Mouse (Mus musculus): Measurements from ENCODE around the gene Ccdc148. TPM values are rescaled to one million over a fixed set of nuclear protein-coding genes. Genes with fewer than 3 reads are reported as not detected.

Ccdc148 gene
- polyA plus RNA-seq (2012; ENCODE audit: insufficient read depth, insufficient read length, missing spikeins): 0.27 TPM in 1 of 2 replicates, not detected in the other

- peaks cover 14% of the 10 kb centered on the region for H3K4me1 ChIP-seq (ENCODE audit: control insufficient read depth, insufficient read depth, low read length)
- H3K27ac ChIP-seq (ENCODE audit: insufficient read depth, low read depth, low read length): peak within 1 kb of the TSS; percentile 58
- TF ChIP-seq CTCF (IDR thresholded peaks at IDR 0.05; ENCODE audit: low read depth, low read length): no peak
- H3K4me3 ChIP-seq (ENCODE audit: insufficient read depth, low read length): peak within 1 kb of the TSS; percentile 99
Observed at GRCm38 (mm10) chr2:59160605-59160963, at the start of gene Ccdc148, which contains the start of gene Pkp4. Gene Ccdc148, minus strand, starts transcription at chr2:59160683. Gene Pkp4, plus strand, starts transcription at chr2:59160850.

GRCm38 (mm10) chr2:59208276-59208675, 47.8 kb upstream of the Ccdc148 start:
- no peak overlapping the region for H3K27ac ChIP-seq (ENCODE audit: insufficient read depth, low read depth, low read length)
- H3K4me1 ChIP-seq (ENCODE audit: control insufficient read depth, insufficient read depth, low read length): peaks cover 39% of the 10 kb centered on the region
- H3K4me3 ChIP-seq (ENCODE audit: insufficient read depth, low read length): no peak overlapping the region
- TF ChIP-seq CTCF (IDR thresholded peaks at IDR 0.05; ENCODE audit: low read depth, low read length) (no peak), POLR2A (IDR thresholded peaks at IDR 0.05; ENCODE audit: borderline replicate concordance, low read depth, low read length) (no peak)

GRCm38 (mm10) chr2:59207725-59208124, 47.2 kb upstream of the Ccdc148 start:
- Histone ChIP-seq H3K4me3 (ENCODE audit: insufficient read depth, low read length) (no peak overlapping the region), H3K4me1 (ENCODE audit: control insufficient read depth, insufficient read depth, low read length) (peaks cover 44% of the 10 kb centered on the region), H3K27ac (ENCODE audit: insufficient read depth, low read depth, low read length) (no peak overlapping the region)
- no peak for TF ChIP-seq CTCF (IDR thresholded peaks at IDR 0.05; ENCODE audit: low read depth, low read length)
- no peak for TF ChIP-seq POLR2A (IDR thresholded peaks at IDR 0.05; ENCODE audit: borderline replicate concordance, low read depth, low read length)

GRCm38 (mm10) chr2:59207240-59207639, 46.8 kb upstream of the Ccdc148 start:
- Histone ChIP-seq H3K4me1 (ENCODE audit: control insufficient read depth, insufficient read depth, low read length) (peaks cover 48% of the 10 kb centered on the region), H3K27ac (ENCODE audit: insufficient read depth, low read depth, low read length) (peak overlapping the region; percentile 19; the same call in 1 of the 2 replicates), H3K4me3 (ENCODE audit: insufficient read depth, low read length) (0 out of 2 replicates have a peak overlapping the region, but pooled peaks have one; percentile 3)
- no peak for TF ChIP-seq CTCF (IDR thresholded peaks at IDR 0.05; ENCODE audit: low read depth, low read length)
- TF ChIP-seq POLR2A (IDR thresholded peaks at IDR 0.05; ENCODE audit: borderline replicate concordance, low read depth, low read length): no peak

GRCm38 (mm10) chr2:59206190-59206589, 45.7 kb upstream of the Ccdc148 start:
- TF ChIP-seq CTCF (IDR thresholded peaks at IDR 0.05; ENCODE audit: low read depth, low read length): no peak
- TF ChIP-seq POLR2A (IDR thresholded peaks at IDR 0.05; ENCODE audit: borderline replicate concordance, low read depth, low read length): no peak
- Histone ChIP-seq H3K4me3 (ENCODE audit: insufficient read depth, low read length) (no peak overlapping the region), H3K27ac (ENCODE audit: insufficient read depth, low read depth, low read length) (no peak overlapping the region), H3K4me1 (ENCODE audit: control insufficient read depth, insufficient read depth, low read length) (peaks cover 53% of the 10 kb centered on the region)

- TF ChIP-seq CTCF (IDR thresholded peaks at IDR 0.05; ENCODE audit: low read depth, low read length): no peak
- TF ChIP-seq POLR2A (IDR thresholded peaks at IDR 0.05; ENCODE audit: borderline replicate concordance, low read depth, low read length): no peak
- H3K4me1 ChIP-seq (ENCODE audit: control insufficient read depth, insufficient read depth, low read length): peaks cover 58% of the 10 kb centered on the region
- no peak overlapping the region for H3K4me3 ChIP-seq (ENCODE audit: insufficient read depth, low read length)
- no peak overlapping the region for H3K27ac ChIP-seq (ENCODE audit: insufficient read depth, low read depth, low read length)
Observed at GRCm38 (mm10) chr2:59205092-59205491, 44.6 kb upstream of the Ccdc148 start.

GRCm38 (mm10) chr2:59203627-59204425, 43.3 kb upstream of the Ccdc148 start:
- no peak overlapping the region for H3K27ac ChIP-seq (ENCODE audit: insufficient read depth, low read depth, low read length)
- TF ChIP-seq POLR2A (IDR thresholded peaks at IDR 0.05; ENCODE audit: borderline replicate concordance, low read depth, low read length): no peak
- no peak for TF ChIP-seq CTCF (IDR thresholded peaks at IDR 0.05; ENCODE audit: low read depth, low read length)
- no peak overlapping the region for H3K4me3 ChIP-seq (ENCODE audit: insufficient read depth, low read length)
- H3K4me1 ChIP-seq (ENCODE audit: control insufficient read depth, insufficient read depth, low read length): peaks cover 58% of the 10 kb centered on the region

GRCm38 (mm10) chr2:59202930-59203329, 42.4 kb upstream of the Ccdc148 start:
- H3K27ac ChIP-seq (ENCODE audit: insufficient read depth, low read depth, low read length): peak overlapping the region; percentile 42
- TF ChIP-seq CTCF (IDR thresholded peaks at IDR 0.05; ENCODE audit: low read depth, low read length) (no peak), POLR2A (IDR thresholded peaks at IDR 0.05; ENCODE audit: borderline replicate concordance, low read depth, low read length) (no peak)
- H3K4me3 ChIP-seq (ENCODE audit: insufficient read depth, low read length): no peak overlapping the region
- peaks cover 59% of the 10 kb centered on the region for H3K4me1 ChIP-seq (ENCODE audit: control insufficient read depth, insufficient read depth, low read length)

- H3K4me1 ChIP-seq (ENCODE audit: control insufficient read depth, insufficient read depth, low read length): peaks cover 43% of the 10 kb centered on the region
- TF ChIP-seq CTCF (IDR thresholded peaks at IDR 0.05; ENCODE audit: low read depth, low read length) (no peak), POLR2A (IDR thresholded peaks at IDR 0.05; ENCODE audit: borderline replicate concordance, low read depth, low read length) (no peak)
Observed at GRCm38 (mm10) chr2:59200511-59200910, 40.0 kb upstream of the Ccdc148 start.

GRCm38 (mm10) chr2:59199476-59199976, 39.0 kb upstream of the Ccdc148 start:
- TF ChIP-seq CTCF (IDR thresholded peaks at IDR 0.05; ENCODE audit: low read depth, low read length) (no peak), POLR2A (IDR thresholded peaks at IDR 0.05; ENCODE audit: borderline replicate concordance, low read depth, low read length) (no peak)
- no peak overlapping the region for H3K27ac ChIP-seq (ENCODE audit: insufficient read depth, low read depth, low read length)
- H3K4me1 ChIP-seq (ENCODE audit: control insufficient read depth, insufficient read depth, low read length): peaks cover 41% of the 10 kb centered on the region
- no peak overlapping the region for H3K4me3 ChIP-seq (ENCODE audit: insufficient read depth, low read length)

More at GRCm38 (mm10) chr2:59200511-59200910, 40.0 kb upstream of the Ccdc148 start:
- Histone ChIP-seq H3K27ac (ENCODE audit: insufficient read depth, low read depth, low read length) (no peak overlapping the region), H3K4me3 (ENCODE audit: insufficient read depth, low read length) (no peak overlapping the region)
